Mouse (Mus musculus): ENCODE measurements around the gene Samd4b. TPM values are rescaled to one million over a fixed set of nuclear protein-coding genes. Genes with fewer than 3 reads are reported as not detected.

Gene Samd4b
- polyA plus RNA-seq, 1 experiment from 2014 or later = 33.6 TPM

DNA sequence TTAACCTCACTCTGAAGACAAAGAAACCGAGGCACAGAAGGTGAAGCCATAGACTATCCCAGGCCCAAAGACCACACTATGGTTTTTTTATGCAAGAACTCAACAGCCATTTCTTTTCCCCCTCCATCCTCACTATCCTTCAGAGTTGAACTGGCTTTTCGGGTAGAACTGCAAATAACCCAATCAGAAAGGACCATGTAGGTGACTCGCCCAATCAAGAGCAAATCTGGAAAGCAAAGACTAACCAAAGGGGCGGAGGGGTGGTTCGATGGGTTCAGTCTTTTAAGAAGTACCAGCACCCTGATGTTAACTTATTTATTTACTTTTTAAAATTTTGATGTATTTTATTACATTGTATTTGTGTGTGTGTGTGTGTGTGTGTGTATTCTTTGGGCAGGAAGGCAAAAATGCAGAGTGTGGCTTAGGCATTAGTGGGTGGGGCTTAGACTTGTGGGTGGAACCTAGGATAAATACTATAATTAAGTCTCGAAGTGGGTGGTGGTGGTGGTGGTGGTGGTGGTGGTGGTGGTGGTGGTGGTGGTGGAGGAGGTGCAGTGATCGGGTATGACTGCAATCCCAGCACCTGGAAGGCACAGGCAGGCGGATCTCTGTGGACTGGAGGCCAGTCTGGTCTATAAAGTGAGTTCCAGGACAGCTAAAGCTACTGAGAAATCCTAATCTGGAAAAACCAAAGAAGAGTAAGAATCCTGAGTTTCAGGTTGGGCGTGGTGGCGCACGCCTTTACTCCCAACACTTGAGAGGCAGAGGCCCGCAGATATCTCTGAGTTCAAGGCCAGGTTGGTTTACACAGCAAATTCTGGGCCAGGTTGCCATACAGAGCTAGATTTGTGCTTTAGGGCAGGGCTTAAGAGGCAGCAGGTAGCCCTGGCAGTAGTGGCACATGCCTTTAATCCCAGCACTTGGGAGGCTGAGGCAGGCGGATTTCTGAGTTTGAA, 149.8 kb downstream of the Samd4b start:
- Histone ChIP-seq H3K36me3 (no peaks in the 10 kb centered on the region), H3K9ac (no peak overlapping the region), H3K4me1 (peaks cover 22% of the 10 kb centered on the region), H3K27ac (no peak overlapping the region), H3K4me3 (replicated peaks) (no peak overlapping the region), H3K4me2 (no peak overlapping the region), H3K9me3 (replicated peaks) (no peaks in the 10 kb centered on the region), H3K27me3 (0 out of 2 replicates have a peak, but pooled peaks cover 7% of the 10 kb centered on the region)
- no peak for ATAC-seq (replicated peaks; ENCODE audit: low FRiP score)
- WGBS = 68% methylated on average over 13 of the region's 13 CpGs

- ATAC-seq (replicated peaks; ENCODE audit: low FRiP score) = no peak
- H3K27me3 ChIP-seq = 0 out of 2 replicates have a peak, but pooled peaks cover 7% of the 10 kb centered on the region
- 24% methylated on average over 12 of the region's 12 CpGs for WGBS
- H3K9ac ChIP-seq = no peak overlapping the region
- no peak overlapping the region for H3K4me3 ChIP-seq (replicated peaks)
- no peaks in the 10 kb centered on the region for H3K9me3 ChIP-seq (replicated peaks)
- no peaks in the 10 kb centered on the region for H3K36me3 ChIP-seq
- peaks cover 16% of the 10 kb centered on the region for H3K4me1 ChIP-seq
- no peak overlapping the region for H3K27ac ChIP-seq
- H3K4me2 ChIP-seq = no peak overlapping the region
Observed at GRCm38 (mm10) chr7:28447101-28447830, 150.7 kb downstream of the Samd4b start.

GRCm38 (mm10) chr7:28446446-28446845, 151.5 kb downstream of the Samd4b start:
- no peaks in the 10 kb centered on the region for H3K9me3 ChIP-seq (replicated peaks)
- H3K4me3 ChIP-seq (replicated peaks) = no peak overlapping the region
- H3K4me2 ChIP-seq = no peak overlapping the region
- whole genome bisulfite sequencing = 6% methylated on average over 12 of the region's 12 CpGs
- ATAC-seq (replicated peaks; ENCODE audit: low FRiP score) = no peak
- H3K4me1 ChIP-seq = peaks cover 14% of the 10 kb centered on the region; the same call in 1 of the 2 replicates
- no peak overlapping the region for H3K27ac ChIP-seq
- no peaks in the 10 kb centered on the region for H3K36me3 ChIP-seq
- no peak overlapping the region for H3K9ac ChIP-seq
- H3K27me3 ChIP-seq = 0 out of 2 replicates have a peak, but pooled peaks cover 7% of the 10 kb centered on the region

- WGBS = 85% methylated on average over 13 of the region's 13 CpGs
- no peak overlapping the region for H3K9ac ChIP-seq
- H3K4me2 ChIP-seq = no peak overlapping the region
- H3K36me3 ChIP-seq = no peaks in the 10 kb centered on the region
- no peak overlapping the region for H3K27ac ChIP-seq
- H3K4me1 ChIP-seq = peaks cover 14% of the 10 kb centered on the region; the same call in 1 of the 2 replicates
- H3K9me3 ChIP-seq (replicated peaks) = no peaks in the 10 kb centered on the region
- no peak overlapping the region for H3K4me3 ChIP-seq (replicated peaks)
- no peak for ATAC-seq (replicated peaks; ENCODE audit: low FRiP score)
- 0 out of 2 replicates have a peak, but pooled peaks cover 7% of the 10 kb centered on the region for H3K27me3 ChIP-seq
Observed at GRCm38 (mm10) chr7:28444344-28444974, 153.5 kb downstream of the Samd4b start.

DNA sequence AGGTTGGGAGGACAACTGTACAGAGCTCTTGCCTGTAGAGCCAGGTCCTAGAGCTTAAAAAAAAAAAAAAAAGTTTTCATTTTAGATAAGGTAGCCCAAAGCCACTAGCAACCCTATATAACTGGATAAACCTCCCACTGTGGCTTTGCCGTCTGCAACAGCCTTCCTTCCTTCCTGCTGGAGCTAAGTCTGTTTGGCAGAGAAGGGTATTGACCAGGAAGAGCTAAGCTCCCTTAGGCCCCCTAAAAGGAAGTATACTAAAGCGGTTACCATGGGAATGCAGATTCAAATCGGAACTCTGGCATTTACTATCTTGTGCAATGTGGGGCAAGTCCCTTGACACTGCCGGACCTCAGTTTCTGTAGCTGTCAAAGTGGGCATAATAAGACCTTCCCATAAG, 155.3 kb downstream of the Samd4b start:
- ATAC-seq (replicated peaks; ENCODE audit: low FRiP score) = 0 out of 2 replicates have a peak, but pooled peaks have one; percentile 45
- Histone ChIP-seq H3K9me3 (replicated peaks) (no peaks in the 10 kb centered on the region), H3K4me3 (replicated peaks) (no peak overlapping the region), H3K27ac (peak overlapping the region; percentile 48; the same call in 1 of the 2 replicates), H3K4me1 (peaks cover 14% of the 10 kb centered on the region; the same call in 1 of the 2 replicates), H3K27me3 (0 out of 2 replicates have a peak, but pooled peaks cover 7% of the 10 kb centered on the region), H3K4me2 (no peak overlapping the region), H3K36me3 (no peaks in the 10 kb centered on the region), H3K9ac (no peak overlapping the region)
- 43% methylated on average over 4 of the region's 4 CpGs for WGBS

DNA sequence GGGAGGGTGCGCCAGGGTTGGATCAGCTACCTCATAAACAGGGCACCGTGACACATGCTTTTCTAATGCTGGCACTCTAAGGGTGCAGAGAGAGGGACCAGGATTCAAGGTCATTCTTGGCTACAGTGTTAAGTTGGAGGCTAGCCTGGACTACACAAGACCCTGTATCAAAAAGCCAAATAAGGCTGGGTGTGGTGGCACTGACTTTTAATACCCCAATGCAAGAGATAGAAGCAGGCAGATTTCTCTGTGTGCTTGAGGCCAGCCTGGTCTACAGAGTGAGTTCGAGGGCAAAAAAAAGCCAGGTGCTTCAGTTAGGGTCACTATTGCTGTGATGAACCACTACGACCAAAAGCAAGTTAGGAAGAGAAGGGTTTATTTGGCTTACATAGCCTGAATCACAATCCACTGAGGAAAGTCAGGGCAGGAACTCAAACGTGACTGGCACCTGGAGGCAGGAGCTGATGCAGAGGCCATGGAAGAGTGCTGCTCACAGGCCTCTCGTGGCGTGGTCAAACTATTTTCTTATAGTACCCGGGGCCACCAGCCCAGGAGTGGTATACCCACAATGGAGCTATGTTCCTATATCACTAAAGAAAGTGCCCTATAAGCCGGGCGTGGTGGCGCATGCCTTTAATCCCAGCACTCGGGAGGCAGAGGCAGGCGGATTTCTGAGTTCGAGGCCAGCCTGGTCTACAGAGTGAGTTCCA, 156.0 kb downstream of the Samd4b start:
- H3K4me3 ChIP-seq (replicated peaks) = no peak overlapping the region
- H3K27me3 ChIP-seq = 0 out of 2 replicates have a peak, but pooled peaks cover 7% of the 10 kb centered on the region
- peak overlapping the region; percentile 48 for H3K27ac ChIP-seq
- H3K9me3 ChIP-seq (replicated peaks) = no peaks in the 10 kb centered on the region
- no peaks in the 10 kb centered on the region for H3K36me3 ChIP-seq
- peaks cover 14% of the 10 kb centered on the region for H3K4me1 ChIP-seq
- ATAC-seq (replicated peaks; ENCODE audit: low FRiP score) = no peak
- H3K4me2 ChIP-seq = no peak overlapping the region
- no peak overlapping the region for H3K9ac ChIP-seq
- 88% methylated on average over 14 of the region's 14 CpGs for WGBS

DNA sequence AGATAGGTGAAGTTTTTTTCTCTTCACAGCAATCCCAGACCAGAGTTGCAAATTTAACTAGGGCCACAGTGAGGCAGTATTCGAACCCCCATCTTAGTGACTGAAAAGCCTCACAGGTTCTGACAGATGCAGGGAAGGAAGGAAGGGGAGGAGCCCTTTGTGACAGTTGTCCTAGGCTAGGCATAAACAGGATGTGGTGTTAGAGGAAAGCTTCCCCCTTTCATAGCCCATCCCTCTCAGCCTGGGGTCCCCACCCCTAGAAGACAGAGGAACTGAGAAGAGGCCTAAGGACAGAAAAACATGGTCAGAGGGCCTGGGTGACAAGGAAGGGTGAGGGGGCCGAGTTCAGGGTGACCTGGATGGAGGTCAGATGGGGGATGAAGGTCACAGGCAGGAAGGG, 157.2 kb downstream of the Samd4b start:
- H3K4me2 ChIP-seq = no peak overlapping the region
- WGBS = 60% methylated on average over 2 of the region's 2 CpGs

GRCm38 (mm10) chr7:28438771-28439170, 159.2 kb downstream of the Samd4b start:
- Histone ChIP-seq H3K27me3 (no peaks in the 10 kb centered on the region), H3K9ac (no peak overlapping the region), H3K27ac (no peak overlapping the region), H3K9me3 (replicated peaks) (no peaks in the 10 kb centered on the region), H3K4me2 (no peak overlapping the region), H3K36me3 (no peaks in the 10 kb centered on the region), H3K4me1 (peaks cover 27% of the 10 kb centered on the region), H3K4me3 (replicated peaks) (no peak overlapping the region)
- ATAC-seq (replicated peaks; ENCODE audit: low FRiP score) = no peak
- 94% methylated on average over 2 of the region's 2 CpGs for WGBS

More for the DNA sequence above, 157.2 kb downstream of the Samd4b start:
- Histone ChIP-seq H3K36me3 (no peaks in the 10 kb centered on the region), H3K9ac (no peak overlapping the region), H3K27ac (no peak overlapping the region), H3K4me1 (peaks cover 10% of the 10 kb centered on the region), H3K9me3 (replicated peaks) (no peaks in the 10 kb centered on the region), H3K4me3 (replicated peaks) (no peak overlapping the region), H3K27me3 (0 out of 2 replicates have a peak, but pooled peaks cover 2% of the 10 kb centered on the region)
- no peak for ATAC-seq (replicated peaks; ENCODE audit: low FRiP score)

- no peak for ATAC-seq (replicated peaks; ENCODE audit: low FRiP score)
- Histone ChIP-seq H3K27me3 (no peaks in the 10 kb centered on the region), H3K4me2 (no peak overlapping the region), H3K9me3 (replicated peaks) (no peaks in the 10 kb centered on the region), H3K4me3 (replicated peaks) (no peak overlapping the region), H3K36me3 (peaks cover 5% of the 10 kb centered on the region), H3K27ac (no peak overlapping the region), H3K4me1 (peaks cover 33% of the 10 kb centered on the region), H3K9ac (no peak overlapping the region)
Observed at GRCm38 (mm10) chr7:28437964-28438363, 160.0 kb downstream of the Samd4b start.

DNA sequence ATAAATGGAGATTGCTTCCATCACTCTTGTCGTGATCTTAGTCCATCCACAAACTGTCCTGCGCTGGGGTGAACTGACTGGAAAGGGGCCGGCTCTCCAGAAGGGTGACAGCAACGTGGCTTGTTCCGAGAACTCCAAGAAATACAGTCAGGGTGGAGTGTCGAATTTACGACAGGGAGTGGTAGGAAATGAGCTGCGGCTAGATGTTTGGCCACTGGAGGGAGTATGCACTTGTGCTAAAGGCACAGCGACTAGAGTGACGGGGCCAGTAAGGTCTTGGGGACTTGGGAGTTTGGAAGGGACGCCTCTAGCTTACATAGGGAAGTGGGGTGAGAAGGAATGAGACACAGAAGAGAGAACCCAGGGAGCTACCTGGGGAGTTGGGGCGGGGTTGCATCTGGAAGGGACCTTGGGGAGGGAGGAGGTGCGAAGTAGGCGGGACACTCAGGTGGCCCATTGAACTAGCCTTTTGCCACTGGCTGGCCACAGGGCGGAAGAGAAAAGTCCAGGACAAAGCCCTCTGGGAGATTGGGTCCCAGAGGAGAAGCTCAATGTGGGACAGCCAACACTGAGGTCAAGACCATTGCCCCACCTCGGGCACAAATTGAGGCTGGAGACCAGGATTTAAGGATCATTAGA, 160.9 kb downstream of the Samd4b start, which contains the start of gene Gmfg:
TSS of gene Gmfg (plus strand) at position 516 of the 639 bp plus-strand sequence.
- H3K36me3 ChIP-seq = peaks cover 13% of the 10 kb centered on the region
- H3K4me2 ChIP-seq = peak within 1 kb of the TSS; percentile 85
- H3K27ac ChIP-seq = peak within 1 kb of the TSS; percentile 86
- peak within 1 kb of the TSS; percentile 94 for H3K4me3 ChIP-seq (replicated peaks)
- no peaks in the 10 kb centered on the region for H3K9me3 ChIP-seq (replicated peaks)
- H3K27me3 ChIP-seq = no peaks in the 10 kb centered on the region
- H3K4me1 ChIP-seq = peaks cover 40% of the 10 kb centered on the region
- 2% methylated on average over 16 of the region's 16 CpGs for WGBS
- peak; percentile 43 for ATAC-seq (replicated peaks; ENCODE audit: low FRiP score)
- peak within 1 kb of the TSS; percentile 54 for H3K9ac ChIP-seq

All from kidney, embryonic 15.5 days (tissue).